In genomic region chr6:65126074-65126726, GRCm38 (mm10) we compare ENCODE assay signal across 8 mouse cellular contexts. TPM values are rescaled to one million over a fixed set of nuclear protein-coding genes. Genes with fewer than 3 reads are reported as not detected.
DNase-seq lines count a peak whose midpoint lies in the region; ATAC-seq and TF ChIP-seq lines count a peak whose summit lies in the region.

No protein-coding gene starts in this region.

- no peak for TF ChIP-seq POLR2A in liver, adult 2 months (IDR thresholded peaks at IDR 0.05; ENCODE audit: extremely low read depth, insufficient read depth, low read length)

- H3K27me3 ChIP-seq in liver, adult 2 months (ENCODE audit: control insufficient read depth, insufficient read depth, low read length) = no peaks in the 10 kb centered on the region
- no peaks in the 10 kb centered on the region for H3K27me3 ChIP-seq in liver, embryonic 11.5 days (replicated peaks; ENCODE audit: control insufficient read depth, insufficient read depth, low read length)
- H3K27me3 ChIP-seq in hindbrain, embryonic 10.5 days (ENCODE audit: insufficient read depth, poor library complexity, severe bottlenecking) = no peaks in the 10 kb centered on the region
- H3K27me3 ChIP-seq in midbrain, embryonic 15.5 days (replicated peaks) = no peaks in the 10 kb centered on the region

- H3K9me3 ChIP-seq in liver, embryonic 11.5 days (ENCODE audit: control insufficient read depth, low read length) = no peaks in the 10 kb centered on the region
- no peaks in the 10 kb centered on the region for H3K9me3 ChIP-seq in hindbrain, embryonic 10.5 days
- H3K9me3 ChIP-seq in midbrain, embryonic 15.5 days = no peaks in the 10 kb centered on the region

- intact Hi-C loops in left cerebral cortex, postnatal 10 days (cut with DNase I) = loop anchor here (2.0 to 10.0 kb wide), 3 partner anchors 327 to 1409 kb away; partner anchors contain the start of gene Mad2l1

- H3K4me1 ChIP-seq in liver, adult 2 months (ENCODE audit: control insufficient read depth, insufficient read depth, low read length) = no peaks in the 10 kb centered on the region
- no peaks in the 10 kb centered on the region for H3K4me1 ChIP-seq in liver, embryonic 11.5 days (replicated peaks; ENCODE audit: control insufficient read depth, insufficient read depth, low read length)
- no peaks in the 10 kb centered on the region for H3K4me1 ChIP-seq in hindbrain, embryonic 10.5 days (replicated peaks)
- H3K4me1 ChIP-seq in midbrain, embryonic 15.5 days = no peaks in the 10 kb centered on the region

- no peak overlapping the region for H3K4me2 ChIP-seq in liver, embryonic 11.5 days
- no peak overlapping the region for H3K4me2 ChIP-seq in midbrain, embryonic 15.5 days

- no peak overlapping the region for H3K9ac ChIP-seq in liver, adult 2 months (ENCODE audit: low read depth, low read length)
- no peak overlapping the region for H3K9ac ChIP-seq in liver, embryonic 11.5 days (ENCODE audit: low read depth, low read length)
- no peak overlapping the region for H3K9ac ChIP-seq in midbrain, embryonic 15.5 days

- no peaks in the 10 kb centered on the region for H3K79me2 ChIP-seq in liver, adult 2 months (ENCODE audit: control insufficient read depth, insufficient read depth, low read length)

- WGBS in liver, adult 2 months = 29% methylated on average over 2 of the region's 2 CpGs
- 31% methylated on average over 2 of the region's 2 CpGs for WGBS in liver, embryonic 11.5 days
- WGBS in hindbrain, embryonic 10.5 days = 27% methylated on average over 2 of the region's 2 CpGs
- 15% methylated on average over 2 of the region's 2 CpGs for WGBS in midbrain, embryonic 15.5 days

- no peak for ATAC-seq in liver, embryonic 11.5 days (replicated peaks; ENCODE audit: low FRiP score)
- ATAC-seq in midbrain, embryonic 15.5 days (replicated peaks) = peak; percentile 57

- no peak overlapping the region for H3K27ac ChIP-seq in liver, adult 2 months (replicated peaks; ENCODE audit: insufficient read depth, low read depth, low read length)
- H3K27ac ChIP-seq in liver, embryonic 11.5 days (ENCODE audit: low read depth, low read length) = no peak overlapping the region
- H3K27ac ChIP-seq in hindbrain, embryonic 10.5 days = no peak overlapping the region
- H3K27ac ChIP-seq in midbrain, embryonic 15.5 days = no peak overlapping the region

- peak; percentile 76 for TF ChIP-seq CTCF in liver, adult 2 months (IDR thresholded peaks at IDR 0.05; ENCODE audit: low read depth, low read length)

- peak; percentile 13 for DNase-seq in liver, adult 2 months (ENCODE audit: extremely low read depth, low read depth, low spot score)
- no peak for DNase-seq in liver, embryonic 11.5 days (ENCODE audit: low spot score)
- DNase-seq in T-cell, adult 2 months (ENCODE audit: low spot score) = peak; percentile 58
- peak; percentile 51 to 53 for DNase-seq in cerebellum, postnatal 4 days (ENCODE audit: low spot score in 2 of 2)
- peak; percentile 49 for DNase-seq in hindbrain, embryonic 10.5 days (ENCODE audit: low spot score)
- peak; percentile 33 to 64 for DNase-seq in left cerebral cortex, postnatal 10 days (ENCODE audit: extremely low spot score in 1 of 2, low spot score in 2 of 2)
- DNase-seq in thymus, postnatal 0 days (ENCODE audit: low spot score) = peak; percentile 51

- H3K36me3 ChIP-seq in liver, adult 2 months (ENCODE audit: control insufficient read depth, insufficient read depth, low read length) = no peaks in the 10 kb centered on the region; the same call in 1 of the 2 replicates
- H3K36me3 ChIP-seq in liver, embryonic 11.5 days (ENCODE audit: control insufficient read depth, insufficient read depth, low read length) = no peaks in the 10 kb centered on the region
- peaks cover 7% of the 10 kb centered on the region for H3K36me3 ChIP-seq in hindbrain, embryonic 10.5 days
- no peaks in the 10 kb centered on the region for H3K36me3 ChIP-seq in midbrain, embryonic 15.5 days (replicated peaks)

- H3K4me3 ChIP-seq in liver, adult 2 months (ENCODE audit: insufficient read depth, low read depth, low read length) = no peak overlapping the region
- no peak overlapping the region for H3K4me3 ChIP-seq in liver, embryonic 11.5 days (ENCODE audit: low read depth, low read length)
- H3K4me3 ChIP-seq in hindbrain, embryonic 10.5 days = no peak overlapping the region
- H3K4me3 ChIP-seq in midbrain, embryonic 15.5 days = no peak overlapping the region

RNA-seq across cellular contexts. Expression of gene Hpgds, which starts 18.5 kb away (rescaled TPM):
- total RNA-seq in liver, adult 2 months (2014; rRNA removed) = 1.8 and 2.4 TPM in 2 replicates
- 0.09 TPM in 2 replicates for polyA plus RNA-seq in liver, adult 2 months (2012; rRNA removed)
- polyA plus RNA-seq in liver, embryonic 11.5 days (2014; fragmentation: Nextera tagmentation; extraction: Ambion mirVana) = 3.0 and 5.3 TPM in 2 replicates
- 7.2 and 10.6 TPM in 2 replicates for polyA plus RNA-seq in hindbrain, embryonic 10.5 days (2016; fragmentation: Nextera tagmentation; extraction: Ambion mirVana)
- 1 to 10 TPM; 3.2 to 4.6 TPM for total RNA-seq in left cerebral cortex, postnatal 10 days (2021)
- polyA plus RNA-seq in midbrain, embryonic 15.5 days (2015; fragmentation: Nextera tagmentation; extraction: Ambion mirVana) = 4.3 and 4.8 TPM in 2 replicates
- 13.4 and 14.4 TPM in 2 replicates for polyA plus RNA-seq in thymus, postnatal 0 days (2015; fragmentation: Nextera tagmentation; extraction: Ambion mirVana)
